Mouse (Mus musculus) lung, embryonic 15.5 days (tissue): ENCODE data around the gene Cog1. TPM values are rescaled to one million over a fixed set of nuclear protein-coding genes. Genes with fewer than 3 reads are reported as not detected.
A peak's percentile ranks its signal among the peaks of the same experiment; 100 is the strongest.

Experiments
- ATAC-seq: fragments of 200-750 bp; cut with Nextera tagmentation; 2 replicates; pipeline ENCODE4 v1.8.0; 2017; ENCODE audit warnings: moderate number of reproducible peaks, borderline replicate concordance; ENCODE audit not compliant: low FRiP score, low TSS enrichment; ENCODE audit errors: extremely low read depth
- H3K27ac ChIP-seq: fragments of 300-500 bp; sonication (generic); 2 replicates; pipeline ENCODE4 v1.5.1; 2015; ENCODE audit warnings: moderate library complexity, mild to moderate bottlenecking, inconsistent platforms
- H3K27me3 ChIP-seq: fragments of 300-500 bp; sonication (generic); 2 replicates; pipeline ENCODE4 v1.6.1; 2015; ENCODE audit warnings: inconsistent platforms
- H3K36me3 ChIP-seq: fragments of 300-500 bp; sonication (generic); 2 replicates; pipeline ENCODE4 v1.6.1; 2015; ENCODE audit warnings: inconsistent platforms
- H3K4me1 ChIP-seq: fragments of 300-500 bp; sonication (generic); 2 replicates; pipeline ENCODE4 v1.6.1; 2015; ENCODE audit warnings: inconsistent platforms
- H3K4me2 ChIP-seq: fragments of 300-500 bp; sonication (generic); 2 replicates; pipeline ENCODE4 v1.6.1; 2015; ENCODE audit warnings: inconsistent platforms, mild to moderate bottlenecking, moderate library complexity
- H3K4me3 ChIP-seq: fragments of 300-500 bp; sonication (generic); 2 replicates; pipeline ENCODE4 v1.5.1; 2015; ENCODE audit warnings: mild to moderate bottlenecking, inconsistent platforms
- H3K9ac ChIP-seq: fragments of 300-500 bp; sonication (generic); 2 replicates; pipeline ENCODE4 v1.6.1; 2015; ENCODE audit warnings: inconsistent platforms
- H3K9me3 ChIP-seq: fragments of 300-500 bp; sonication (generic); 2 replicates; pipeline ENCODE4 v1.6.1; 2016; ENCODE audit warnings: inconsistent platforms
- WGBS: fragments of 180-500 bp; shearing (Covaris S2); methylation state at CpG from one replicate; pipeline ENCODE4 v1.1.7; 2015; 5-methylcytosine and 5-hydroxymethylcytosine counted together
- polyA plus RNA-seq: library from polyadenylated mRNA; unstranded; fragments of >200 nt; fragmentation: Nextera tagmentation; extraction: Ambion mirVana; gene quantifications from 2 replicates; pipeline ENCODE4 v1.2.1, GENCODE M21; 2015

Cog1 gene
- polyA plus RNA-seq, 1 experiment from 2014 or later = 26.5 TPM

DNA sequence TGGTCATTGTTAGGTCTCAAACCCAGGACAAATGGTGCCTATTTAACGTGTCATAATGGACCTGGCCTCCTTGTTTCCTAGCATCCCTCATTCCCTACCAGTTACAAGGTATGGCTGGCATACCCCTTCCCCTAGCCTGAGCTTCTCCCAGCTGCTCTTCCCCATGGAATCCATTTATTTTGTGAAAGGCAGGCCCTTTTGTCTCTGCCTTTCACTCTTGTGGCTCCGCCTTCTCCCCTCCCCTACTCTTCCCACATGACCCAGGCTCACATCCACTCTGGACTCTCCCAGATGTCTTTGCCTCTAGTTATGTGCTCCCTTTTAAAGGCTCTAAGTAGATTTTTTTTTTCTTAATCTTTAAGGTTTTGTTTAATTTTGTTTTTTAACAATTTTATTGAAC is 38.1 kb downstream of the Cog1 start:
- H3K27ac ChIP-seq = no peak overlapping the region
- no peaks in the 10 kb centered on the region for H3K27me3 ChIP-seq
- ATAC-seq = no peak
- H3K9me3 ChIP-seq = no peaks in the 10 kb centered on the region
- H3K4me3 ChIP-seq = no peak overlapping the region
- no peak overlapping the region for H3K9ac ChIP-seq
- 72% methylated on average over 2 of the region's 2 CpGs for WGBS
- peaks cover 29% of the 10 kb centered on the region for H3K36me3 ChIP-seq
- peaks cover 20% of the 10 kb centered on the region for H3K4me1 ChIP-seq
- H3K4me2 ChIP-seq = no peak overlapping the region

DNA sequence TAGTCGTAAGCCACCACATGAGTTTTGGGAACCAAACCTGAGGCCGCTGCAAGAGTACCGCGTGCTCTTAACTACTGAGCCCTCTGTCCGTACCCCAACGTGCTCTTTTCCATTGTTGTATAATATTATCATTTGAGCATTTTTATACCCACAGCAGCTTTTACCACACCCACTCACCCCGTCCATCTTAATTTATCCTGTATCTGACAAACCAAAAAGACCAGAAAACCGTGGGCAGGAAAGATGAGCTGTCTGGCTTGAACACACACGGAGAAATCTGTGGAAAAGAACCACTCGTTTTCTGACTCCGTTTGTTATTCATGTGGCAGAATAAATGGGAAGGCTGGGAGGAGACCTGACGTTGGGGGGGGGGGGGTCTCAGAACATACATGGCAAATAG is 41.5 kb downstream of the Cog1 start:
- no peak overlapping the region for H3K4me3 ChIP-seq
- ATAC-seq = no peak
- H3K9me3 ChIP-seq = no peaks in the 10 kb centered on the region
- H3K27me3 ChIP-seq = no peaks in the 10 kb centered on the region
- 0 out of 2 replicates have a peak, but pooled peaks cover 5% of the 10 kb centered on the region for H3K4me1 ChIP-seq
- WGBS = 83% methylated on average over 12 of the region's 12 CpGs
- no peak overlapping the region for H3K4me2 ChIP-seq
- H3K36me3 ChIP-seq = peaks cover 64% of the 10 kb centered on the region
- no peak overlapping the region for H3K27ac ChIP-seq
- no peak overlapping the region for H3K9ac ChIP-seq

DNA sequence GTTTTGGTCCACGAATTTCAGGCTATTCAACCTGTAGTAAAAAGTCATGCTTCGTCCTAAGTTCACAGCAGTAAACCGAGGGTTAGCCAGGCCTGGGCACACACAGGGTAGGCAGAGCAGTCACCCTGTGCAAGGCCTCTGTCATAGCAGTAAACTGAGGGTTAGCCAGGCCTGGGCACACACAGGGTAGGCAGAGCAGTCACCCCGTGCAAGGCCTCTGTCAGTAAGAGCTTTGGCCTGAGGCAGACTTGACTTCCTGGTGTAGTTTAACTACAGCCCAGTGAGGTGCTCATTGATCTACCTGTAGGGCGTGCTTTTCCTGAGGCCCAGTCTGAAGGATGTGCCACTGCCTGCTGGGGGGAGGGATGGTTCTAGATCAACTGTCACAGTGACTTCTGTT is 42.3 kb downstream of the Cog1 start:
- Histone ChIP-seq H3K4me2 (no peak overlapping the region), H3K27ac (no peak overlapping the region), H3K36me3 (peaks cover 68% of the 10 kb centered on the region), H3K9me3 (no peaks in the 10 kb centered on the region), H3K9ac (no peak overlapping the region), H3K4me3 (no peak overlapping the region), H3K27me3 (no peaks in the 10 kb centered on the region), H3K4me1 (0 out of 2 replicates have a peak, but pooled peaks cover 5% of the 10 kb centered on the region)
- no peak for ATAC-seq
- 86% methylated on average over 5 of the region's 5 CpGs for WGBS

DNA sequence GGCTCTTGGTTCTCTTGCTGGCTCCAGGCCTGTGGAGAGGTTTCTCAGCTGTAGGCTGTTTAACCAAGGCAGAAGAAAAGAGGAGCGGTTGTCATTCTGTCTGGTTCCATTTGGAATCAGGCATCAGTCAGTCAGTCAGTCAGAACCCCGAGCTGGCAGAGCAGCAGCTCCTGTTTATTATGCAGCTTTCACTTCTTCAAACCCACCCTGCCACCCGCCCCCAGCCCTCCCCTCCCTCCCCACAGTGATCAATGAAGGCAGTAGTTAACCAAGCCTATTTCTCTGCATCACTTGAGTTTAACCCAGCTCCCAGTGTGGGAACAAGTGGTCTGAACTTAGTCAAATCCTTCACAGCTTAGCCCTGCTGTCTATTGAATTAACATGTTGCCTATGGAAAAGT is 42.9 kb downstream of the Cog1 start:
- Histone ChIP-seq H3K36me3 (peaks cover 68% of the 10 kb centered on the region), H3K4me1 (0 out of 2 replicates have a peak, but pooled peaks cover 2% of the 10 kb centered on the region), H3K9me3 (no peaks in the 10 kb centered on the region), H3K27ac (no peak overlapping the region), H3K27me3 (no peaks in the 10 kb centered on the region), H3K9ac (no peak overlapping the region), H3K4me3 (no peak overlapping the region), H3K4me2 (no peak overlapping the region)
- ATAC-seq = no peak
- 78% methylated on average over 3 of the region's 3 CpGs for WGBS

DNA sequence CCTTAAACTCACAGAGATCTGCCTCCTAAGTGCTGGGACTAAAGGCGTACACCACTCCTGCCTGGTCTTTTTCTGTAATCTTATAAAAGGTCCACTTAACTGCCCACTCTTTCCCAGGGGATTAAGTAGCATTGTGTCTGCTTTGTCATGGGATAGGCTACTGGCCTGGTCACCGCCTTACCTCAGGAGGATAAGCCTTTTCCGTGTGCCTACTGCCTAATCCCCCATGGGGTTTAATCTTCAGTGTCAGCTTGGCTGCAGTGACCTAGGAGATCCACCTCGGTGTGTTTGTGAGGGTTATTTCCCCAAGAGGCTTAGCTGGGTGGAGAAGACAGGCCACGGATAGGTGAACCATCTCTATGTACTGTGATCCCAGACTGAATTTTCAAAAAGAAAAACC is 48.6 kb downstream of the Cog1 start:
- no peak for ATAC-seq
- WGBS = 73% methylated on average over 5 of the region's 5 CpGs
- H3K4me3 ChIP-seq = no peak overlapping the region
- H3K27ac ChIP-seq = no peak overlapping the region
- H3K4me2 ChIP-seq = no peak overlapping the region
- peaks cover 33% of the 10 kb centered on the region for H3K36me3 ChIP-seq
- no peaks in the 10 kb centered on the region for H3K27me3 ChIP-seq
- no peak overlapping the region for H3K9ac ChIP-seq
- no peaks in the 10 kb centered on the region for H3K4me1 ChIP-seq
- no peaks in the 10 kb centered on the region for H3K9me3 ChIP-seq

DNA sequence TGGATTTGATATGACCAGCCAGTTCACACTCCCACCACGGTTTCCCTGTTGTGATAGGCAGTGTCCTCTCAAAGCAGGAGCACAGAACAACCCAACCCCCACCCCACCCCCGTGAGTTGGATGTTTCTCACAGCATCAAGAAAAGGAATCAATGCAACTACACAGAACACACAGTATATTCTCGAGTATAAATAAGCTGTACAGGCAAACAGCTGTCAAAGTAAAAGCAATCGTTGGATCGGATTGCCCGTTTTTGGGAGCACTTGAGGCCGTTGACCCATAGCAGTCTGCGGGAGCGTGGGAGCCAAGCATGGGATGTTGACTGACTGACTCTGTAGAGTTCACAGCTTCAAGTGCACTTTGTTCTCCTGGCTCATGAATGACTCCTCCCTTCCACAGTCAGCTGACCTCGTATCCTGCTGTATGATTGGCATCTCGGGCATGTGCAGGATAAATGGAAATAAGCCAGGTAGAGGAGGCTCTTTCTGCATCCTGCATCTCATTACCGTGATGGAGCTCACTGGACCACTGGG is 49.1 kb downstream of the Cog1 start:
- no peaks in the 10 kb centered on the region for H3K4me1 ChIP-seq
- no peaks in the 10 kb centered on the region for H3K27me3 ChIP-seq
- ATAC-seq = no peak
- H3K36me3 ChIP-seq = peaks cover 28% of the 10 kb centered on the region
- H3K4me3 ChIP-seq = no peak overlapping the region
- H3K9ac ChIP-seq = no peak overlapping the region
- H3K4me2 ChIP-seq = no peak overlapping the region
- 54% methylated on average over 12 of the region's 12 CpGs for WGBS
- H3K9me3 ChIP-seq = no peaks in the 10 kb centered on the region
- no peak overlapping the region for H3K27ac ChIP-seq

DNA sequence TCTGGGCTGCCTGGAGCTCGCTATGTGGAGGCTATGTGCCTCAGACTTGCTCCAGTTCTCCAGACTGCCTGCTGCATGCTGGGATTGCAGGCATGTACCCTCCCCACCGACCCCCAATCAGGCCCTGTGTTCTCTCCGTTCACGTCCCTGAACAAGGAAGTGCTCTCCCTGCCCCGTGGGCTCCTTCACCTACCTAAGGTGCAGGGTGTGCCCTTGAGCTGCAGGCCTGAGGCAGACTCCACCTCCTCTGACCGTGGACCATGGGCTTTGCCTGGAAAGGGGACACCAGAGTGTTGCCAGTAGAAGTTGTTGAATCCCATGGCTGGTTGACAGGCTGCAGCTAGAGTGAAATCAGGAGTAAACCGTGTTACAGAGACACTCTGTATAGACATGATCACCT is 50.7 kb downstream of the Cog1 start:
- 82% methylated on average over 7 of the region's 7 CpGs for WGBS
- H3K36me3 ChIP-seq = peaks cover 12% of the 10 kb centered on the region
- no peak overlapping the region for H3K4me3 ChIP-seq
- H3K9ac ChIP-seq = no peak overlapping the region
- ATAC-seq = no peak
- H3K4me2 ChIP-seq = no peak overlapping the region
- H3K9me3 ChIP-seq = no peaks in the 10 kb centered on the region
- H3K27me3 ChIP-seq = no peaks in the 10 kb centered on the region
- H3K27ac ChIP-seq = no peak overlapping the region
- H3K4me1 ChIP-seq = peaks cover 4% of the 10 kb centered on the region; the same call in 1 of the 2 replicates

DNA sequence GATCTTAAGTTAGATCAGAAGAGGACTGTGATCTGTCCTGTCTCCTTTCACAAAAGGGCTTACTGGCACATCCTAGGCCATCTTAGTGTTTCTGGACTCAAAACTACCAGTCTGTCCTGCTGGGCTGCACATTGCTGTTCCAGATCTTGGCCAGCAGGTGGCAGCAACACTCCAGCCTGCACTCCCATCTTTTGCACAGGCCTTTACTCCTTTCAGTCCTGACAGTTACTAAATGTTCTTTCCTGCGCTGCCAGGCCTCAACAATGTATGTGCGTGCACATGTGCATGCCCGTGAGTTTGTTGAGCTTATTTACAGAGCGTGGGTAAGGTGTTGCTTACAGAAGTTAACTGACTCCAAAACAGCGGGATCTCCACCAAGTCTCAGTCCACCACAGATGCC is 54.8 kb downstream of the Cog1 start:
- Histone ChIP-seq H3K4me2 (no peak overlapping the region), H3K4me1 (peaks cover 4% of the 10 kb centered on the region; the same call in 1 of the 2 replicates), H3K27me3 (no peaks in the 10 kb centered on the region), H3K36me3 (no peaks in the 10 kb centered on the region), H3K9ac (no peak overlapping the region), H3K27ac (no peak overlapping the region), H3K9me3 (no peaks in the 10 kb centered on the region), H3K4me3 (no peak overlapping the region)
- WGBS = 30% methylated on average over 5 of the region's 5 CpGs
- ATAC-seq = no peak

DNA sequence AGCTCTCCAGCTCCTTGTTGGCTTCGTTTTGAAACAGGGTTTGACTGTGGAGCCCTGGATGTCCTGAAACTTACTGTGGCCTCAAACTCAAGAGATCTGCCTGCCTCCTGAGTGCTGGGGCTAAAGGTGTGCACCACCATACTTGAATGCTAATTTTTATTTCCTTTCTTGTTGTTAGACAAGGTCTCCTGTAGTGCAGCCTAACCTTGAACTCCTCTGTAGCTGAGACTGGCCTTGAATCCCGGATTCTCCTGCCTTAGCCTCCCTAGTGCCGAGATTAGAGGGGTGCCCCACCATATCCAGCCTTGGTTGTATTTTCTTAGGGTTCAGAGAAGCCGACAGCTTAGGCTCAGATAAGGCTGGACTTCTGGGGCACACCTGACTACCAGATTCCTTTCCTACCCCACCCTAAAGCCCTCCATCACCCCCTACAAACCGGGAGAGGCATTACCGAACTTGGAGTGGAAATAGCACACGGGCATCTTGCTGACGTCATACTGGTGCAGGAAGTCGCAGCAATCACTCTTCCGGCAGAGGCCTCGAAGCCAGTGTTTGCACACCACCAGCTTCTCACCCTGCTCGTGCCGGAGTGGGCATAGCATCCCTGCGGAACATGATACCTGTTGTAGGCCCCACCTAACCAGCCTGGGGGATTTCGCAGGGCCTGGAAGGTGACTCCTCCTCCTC is 57.1 kb downstream of the Cog1 start:
- Histone ChIP-seq H3K9me3 (no peaks in the 10 kb centered on the region), H3K4me1 (peaks cover 25% of the 10 kb centered on the region), H3K27me3 (no peaks in the 10 kb centered on the region), H3K36me3 (no peaks in the 10 kb centered on the region), H3K27ac (no peak overlapping the region), H3K9ac (no peak overlapping the region), H3K4me2 (no peak overlapping the region), H3K4me3 (no peak overlapping the region)
- no peak for ATAC-seq
- 60% methylated on average over 15 of the region's 15 CpGs for WGBS

DNA sequence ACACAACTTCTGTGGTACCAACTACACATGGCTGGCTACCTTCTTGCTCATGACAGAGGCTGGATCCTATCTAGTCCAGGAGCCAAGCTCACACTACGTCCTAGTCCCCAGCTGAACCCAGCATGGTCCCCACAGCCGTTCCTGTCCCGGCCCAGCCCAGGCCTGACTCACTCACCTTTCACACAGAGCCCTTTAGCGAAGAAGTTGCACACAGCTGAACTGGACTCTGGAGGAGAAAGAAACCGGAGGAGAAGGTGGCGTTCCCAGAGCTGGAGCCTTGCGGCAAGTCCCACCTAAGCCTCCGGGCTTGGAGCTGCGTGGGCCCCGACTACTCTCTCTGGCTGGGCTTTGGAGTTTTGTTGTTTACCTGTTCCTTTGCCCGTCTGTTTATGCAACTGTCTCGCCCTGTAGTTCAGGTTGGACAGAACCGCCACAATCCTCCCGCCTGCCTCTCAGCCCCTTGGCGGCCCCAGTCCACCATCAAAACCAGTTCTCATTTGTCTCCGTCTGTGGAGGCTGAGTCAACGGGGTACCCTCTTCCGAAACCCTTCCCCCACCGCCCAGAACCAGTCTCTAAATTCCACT is 59.8 kb downstream of the Cog1 start:
- Histone ChIP-seq H3K4me1 (peaks cover 26% of the 10 kb centered on the region), H3K9me3 (no peaks in the 10 kb centered on the region), H3K27ac (no peak overlapping the region), H3K4me2 (no peak overlapping the region), H3K36me3 (no peaks in the 10 kb centered on the region), H3K9ac (no peak overlapping the region), H3K27me3 (no peaks in the 10 kb centered on the region), H3K4me3 (no peak overlapping the region)
- ATAC-seq = no peak
- 55% methylated on average over 19 of the region's 19 CpGs for WGBS

DNA sequence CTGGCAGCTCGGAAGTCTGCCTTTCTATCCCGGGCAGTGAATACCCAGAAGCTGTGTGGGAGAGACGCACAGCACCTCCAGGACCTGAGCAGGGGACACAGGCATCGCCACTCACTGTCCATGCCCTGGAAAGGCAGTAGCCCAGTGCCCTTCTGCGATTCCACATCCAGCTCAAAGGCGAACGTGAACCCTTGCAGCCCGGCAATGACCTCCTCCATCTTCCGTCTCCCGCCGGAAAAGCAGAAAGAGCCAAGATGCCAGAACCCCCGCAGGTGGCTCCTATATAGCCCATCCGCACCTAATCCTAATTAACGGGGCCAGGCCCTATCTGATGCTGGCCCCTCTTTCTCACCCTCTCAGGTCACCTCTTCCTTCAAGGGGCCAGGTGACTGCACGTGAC is 60.3 kb downstream of the Cog1 start:
- H3K9me3 ChIP-seq = no peaks in the 10 kb centered on the region
- H3K9ac ChIP-seq = no peak overlapping the region
- no peak overlapping the region for H3K4me2 ChIP-seq
- H3K4me3 ChIP-seq = no peak overlapping the region
- no peaks in the 10 kb centered on the region for H3K27me3 ChIP-seq
- H3K36me3 ChIP-seq = no peaks in the 10 kb centered on the region
- H3K27ac ChIP-seq = no peak overlapping the region
- H3K4me1 ChIP-seq = peaks cover 22% of the 10 kb centered on the region
- no peak for ATAC-seq
- WGBS = 35% methylated on average over 15 of the region's 15 CpGs

DNA sequence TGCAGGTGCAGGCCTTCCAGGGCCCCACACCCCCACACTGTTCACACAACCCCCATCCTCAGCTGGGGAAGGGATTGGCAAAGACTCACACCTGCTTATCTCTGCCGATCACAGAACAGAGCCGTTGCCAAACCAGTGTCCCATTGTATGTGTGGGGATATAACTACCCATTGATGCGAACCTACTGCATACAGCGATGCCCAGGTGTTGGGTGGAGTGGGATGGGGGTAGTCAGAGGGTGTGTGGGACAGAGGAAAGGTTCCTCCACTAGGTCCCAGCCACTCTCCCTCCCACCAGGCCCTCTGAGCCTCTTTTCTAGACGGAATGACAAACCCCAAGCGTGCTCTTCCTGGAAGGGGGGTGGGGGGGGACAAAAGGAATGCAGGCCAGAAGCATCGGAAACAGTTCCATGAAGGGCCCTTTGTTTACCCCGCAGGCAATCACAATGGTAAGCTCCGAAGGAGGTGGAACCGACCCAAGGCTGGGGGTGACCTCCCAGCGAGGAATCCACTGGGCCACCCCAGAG is 60.8 kb downstream of the Cog1 start, which contains the start of gene Cpsf4l:
Gene Cpsf4l, minus strand, starts transcription at position 287 of the 526 bp plus-strand sequence.
- Histone ChIP-seq H3K4me1 (peaks cover 22% of the 10 kb centered on the region), H3K27me3 (no peaks in the 10 kb centered on the region), H3K9me3 (no peaks in the 10 kb centered on the region), H3K36me3 (no peaks in the 10 kb centered on the region), H3K4me3 (no peak within 1 kb of the TSS), H3K4me2 (peak within 1 kb of the TSS; percentile 23; the same call in 1 of the 2 replicates), H3K9ac (peak within 1 kb of the TSS; percentile 17; the same call in 1 of the 2 replicates), H3K27ac (peak within 1 kb of the TSS; percentile 84)
- ATAC-seq = peak; percentile 41; the same call in 1 of the 2 replicates
- WGBS = 11% methylated on average over 11 of the region's 11 CpGs
